Mouse (Mus musculus) embryonic facial prominence, embryonic 10.5 days (tissue): ENCODE data around the gene Trak2. TPM values are rescaled to one million over a fixed set of nuclear protein-coding genes. Genes with fewer than 3 reads are reported as not detected.

ENCODE experiments used
- polyA plus RNA-seq: library from polyadenylated mRNA; unstranded; fragments of >200 nt; fragmentation: Nextera tagmentation; extraction: Ambion mirVana; gene quantifications from 2 replicates; pipeline ENCODE4 v1.2.1, GENCODE M21; 2016

Trak2 gene
- polyA plus RNA-seq, 1 experiment from 2014 or later = 9.5 TPM

Other genes with a start within 250 kb of the Trak2 start
- 13.1 TPM in 2 replicates for gene Casp8, start 178.1 kb downstream of the Trak2 start, polyA plus RNA-seq
- gene Stradb, start 92 bp upstream of the Trak2 start, polyA plus RNA-seq = 27.2 and 27.7 TPM in 2 replicates
- gene C2cd6, start 121.5 kb upstream of the Trak2 start, polyA plus RNA-seq = not detected in 2 replicates
- 33.1 and 36.3 TPM in 2 replicates for gene Tmem237, start 147.0 kb upstream of the Trak2 start, polyA plus RNA-seq
- gene Mpp4, start 190.0 kb upstream of the Trak2 start, polyA plus RNA-seq = 0.18 and 0.41 TPM in 2 replicates